Mouse (Mus musculus) lung, embryonic 14.5 days (tissue): ENCODE data around the gene Ednra. TPM values are rescaled to one million over a fixed set of nuclear protein-coding genes. Genes with fewer than 3 reads are reported as not detected.

Experiments
- ATAC-seq: fragments of 200-750 bp; cut with Nextera tagmentation; 2 replicates; pipeline ENCODE4 v1.8.0; 2017; ENCODE audit warnings: mild to moderate bottlenecking, moderate TSS enrichment, moderate library complexity; ENCODE audit not compliant: insufficient read depth
- DNase-seq: peaks from one replicate; pipeline ENCODE4 v3.0.0-alpha.2; 2015
- H3K27ac ChIP-seq: fragments of 300-500 bp; sonication (generic); 2 replicates; pipeline ENCODE4 v1.5.1; 2014; ENCODE audit warnings: low read depth, mild to moderate bottlenecking, moderate library complexity
- H3K27me3 ChIP-seq: fragments of 300-500 bp; sonication (generic); 2 replicates; pipeline ENCODE4 v1.6.1; 2014; ENCODE audit warnings: low read length, control low read depth; ENCODE audit not compliant: insufficient read depth
- H3K36me3 ChIP-seq: fragments of 300-500 bp; sonication (generic); 2 replicates; pipeline ENCODE4 v1.6.1; 2014; ENCODE audit warnings: control low read depth; ENCODE audit not compliant: insufficient read depth
- H3K4me1 ChIP-seq: fragments of 300-500 bp; sonication (generic); 2 replicates; pipeline ENCODE4 v1.6.1; 2014; ENCODE audit warnings: antibody characterized with exemption, control low read depth; ENCODE audit not compliant: insufficient read depth
- H3K4me2 ChIP-seq: fragments of 300-500 bp; sonication (generic); 2 replicates; pipeline ENCODE4 v1.6.1; 2014; ENCODE audit warnings: mild to moderate bottlenecking
- H3K4me3 ChIP-seq: fragments of 300-500 bp; sonication (generic); 2 replicates; pipeline ENCODE4 v1.5.1; 2014; ENCODE audit warnings: low read depth, low read length
- H3K9ac ChIP-seq: fragments of 300-500 bp; sonication (generic); 2 replicates; pipeline ENCODE4 v1.6.1; 2014
- H3K9me3 ChIP-seq: fragments of 300-500 bp; sonication (generic); 2 replicates; pipeline ENCODE4 v1.6.1; 2016; ENCODE audit warnings: low read depth, low read length, control low read depth
- CTCF ChIP-seq: IDR thresholded peaks from 2 replicates; pipeline ENCODE4 v1.5.1; 2016; ENCODE audit warnings: antibody characterized with exemption, low read depth
- WGBS: fragments of 180-500 bp; shearing (Covaris S2); extraction: QIAGEN DNeasy Blood & Tissue Kit; methylation state at CpG from one replicate; pipeline ENCODE4 v1.1.7; 2014; 5-methylcytosine and 5-hydroxymethylcytosine counted together
- polyA plus RNA-seq: library from polyadenylated mRNA; unstranded; fragments of >200 nt; fragmentation: Nextera tagmentation; extraction: Ambion mirVana; gene quantifications from 2 replicates; pipeline ENCODE4 v1.2.1, GENCODE M21; 2014

Gene Ednra
- polyA plus RNA-seq, 1 experiment from 2014 or later, result 147 TPM

DNA sequence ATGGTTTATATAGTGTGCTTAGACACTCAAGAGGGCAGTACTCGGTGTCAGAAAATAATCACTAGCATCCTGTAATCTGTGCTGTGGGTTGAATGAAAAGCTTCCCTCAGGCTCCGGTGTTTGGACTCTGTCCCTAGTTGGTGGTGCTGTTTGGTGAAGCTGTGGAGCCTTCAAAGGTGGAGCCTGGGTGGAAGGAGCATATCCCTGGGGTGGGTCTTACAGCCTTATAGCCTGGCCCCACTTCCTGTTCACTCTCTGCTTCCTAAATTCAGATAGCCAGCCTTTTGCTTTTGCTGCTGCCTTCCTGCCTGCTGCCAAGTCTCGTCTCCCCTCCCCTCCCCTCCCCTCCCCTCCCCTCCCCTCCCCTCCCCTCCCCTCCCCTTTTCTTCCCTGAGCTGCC, 18.1 kb upstream of the Ednra start:
- Histone ChIP-seq H3K27ac (peak overlapping the region; percentile 38; the same call in 1 of the 2 replicates), H3K4me3 (no peak overlapping the region), H3K36me3 (no peaks in the 10 kb centered on the region), H3K4me2 (no peak overlapping the region), H3K9ac (no peak overlapping the region), H3K9me3 (no peaks in the 10 kb centered on the region), H3K27me3 (no peaks in the 10 kb centered on the region), H3K4me1 (no peaks in the 10 kb centered on the region)
- DNase-seq (peak; percentile 33), ATAC-seq (peak; percentile 35; the same call in 1 of the 2 replicates)
- no peak for TF ChIP-seq CTCF
- WGBS, result 25% methylated on average over 3 of the region's 3 CpGs

DNA sequence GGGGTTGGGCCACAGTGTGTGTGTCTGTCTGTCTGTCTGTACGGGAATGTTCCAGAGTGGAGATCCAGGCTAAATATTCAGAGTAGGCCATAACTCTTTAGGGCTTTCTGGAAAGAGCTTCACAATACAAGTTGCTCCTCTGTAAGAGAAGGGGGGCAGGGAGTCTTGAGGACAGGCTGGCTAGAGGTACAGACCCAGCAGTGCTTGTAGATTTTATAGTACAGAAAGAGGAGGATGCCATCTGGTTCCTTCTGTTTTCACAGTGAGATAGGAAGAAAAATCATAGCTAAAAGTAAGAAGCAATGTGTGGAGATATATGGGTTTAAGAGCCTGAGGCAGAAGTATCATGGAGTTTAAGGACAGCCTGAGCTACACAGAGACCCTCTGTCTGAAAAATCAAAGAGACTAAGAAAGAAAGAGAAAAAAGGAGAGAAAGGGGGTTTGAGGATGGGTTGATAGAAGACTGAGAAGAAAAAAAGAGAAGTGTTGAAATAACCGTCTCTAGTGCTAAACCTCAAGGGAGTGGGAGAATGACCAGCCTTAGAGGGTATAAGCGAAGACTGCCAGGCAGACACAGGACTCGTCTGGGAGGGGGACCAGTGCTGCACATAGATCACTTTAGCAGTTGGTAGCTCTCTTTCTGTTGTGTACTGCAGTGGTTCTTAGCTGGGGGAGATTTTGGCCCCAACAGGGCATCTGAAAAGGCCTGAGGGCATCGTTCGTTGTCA, 16.9 kb upstream of the Ednra start:
- no peak overlapping the region for H3K9ac ChIP-seq
- H3K27ac ChIP-seq, result no peak overlapping the region
- no peaks in the 10 kb centered on the region for H3K9me3 ChIP-seq
- H3K27me3 ChIP-seq, result no peaks in the 10 kb centered on the region
- 86% methylated on average over 6 of the region's 6 CpGs for WGBS
- TF ChIP-seq CTCF, result no peak
- DNase-seq, result no peak
- H3K4me3 ChIP-seq, result no peak overlapping the region
- ATAC-seq, result no peak
- no peaks in the 10 kb centered on the region for H3K4me1 ChIP-seq
- no peak overlapping the region for H3K4me2 ChIP-seq
- no peaks in the 10 kb centered on the region for H3K36me3 ChIP-seq

- 0 out of 2 replicates have a peak, but pooled peaks cover under 1% of the 10 kb centered on the region for H3K9me3 ChIP-seq
- no peaks in the 10 kb centered on the region for H3K27me3 ChIP-seq
- H3K36me3 ChIP-seq, result no peaks in the 10 kb centered on the region
- DNase-seq (no peak), ATAC-seq (no peak)
- H3K4me2 ChIP-seq, result no peak overlapping the region
- H3K4me3 ChIP-seq, result no peak overlapping the region
- no peak overlapping the region for H3K9ac ChIP-seq
- TF ChIP-seq CTCF, result no peak
- WGBS, result 82% methylated on average over 6 of the region's 6 CpGs
- no peaks in the 10 kb centered on the region for H3K4me1 ChIP-seq
- H3K27ac ChIP-seq, result no peak overlapping the region
These were observed 14.2 kb upstream of the Ednra start for GRCm38 (mm10) chr8:77738419-77738818.

GRCm38 (mm10) chr8:77737327-77737726, 13.1 kb upstream of the Ednra start:
- WGBS, result 49% methylated on average over 9 of the region's 9 CpGs
- Histone ChIP-seq H3K4me3 (no peak overlapping the region), H3K9ac (no peak overlapping the region), H3K4me1 (no peaks in the 10 kb centered on the region), H3K36me3 (no peaks in the 10 kb centered on the region), H3K27ac (no peak overlapping the region), H3K9me3 (peaks cover 11% of the 10 kb centered on the region), H3K27me3 (no peaks in the 10 kb centered on the region), H3K4me2 (no peak overlapping the region)
- no peak for ATAC-seq
- peak; percentile 30 for DNase-seq
- no peak for TF ChIP-seq CTCF

DNA sequence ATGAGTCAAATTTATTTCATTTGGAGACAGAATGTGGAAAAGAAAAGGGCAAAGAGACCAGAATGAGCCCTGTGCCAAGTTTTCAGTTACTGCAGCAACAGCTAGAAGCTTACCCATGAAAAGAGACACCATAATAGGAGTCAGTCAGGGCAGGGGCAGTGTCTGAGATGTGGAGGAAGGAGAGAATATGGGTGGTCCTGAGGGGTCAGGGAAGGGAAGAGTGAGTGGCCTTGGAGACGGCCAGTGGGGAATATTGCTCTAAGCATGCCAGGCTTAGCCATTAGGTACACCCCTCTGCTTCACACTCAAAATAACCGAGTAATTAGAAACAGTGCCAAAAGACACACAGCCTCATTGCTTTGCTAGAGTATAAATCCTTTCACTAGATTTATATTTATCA, 9.5 kb upstream of the Ednra start:
- H3K27me3 ChIP-seq, result no peaks in the 10 kb centered on the region
- no peak overlapping the region for H3K9ac ChIP-seq
- no peak overlapping the region for H3K4me2 ChIP-seq
- H3K9me3 ChIP-seq, result peaks cover 15% of the 10 kb centered on the region
- DNase-seq (no peak), ATAC-seq (no peak)
- H3K27ac ChIP-seq, result no peak overlapping the region
- no peak overlapping the region for H3K4me3 ChIP-seq
- no peak for TF ChIP-seq CTCF
- WGBS, result 51% methylated on average over 2 of the region's 2 CpGs
- no peaks in the 10 kb centered on the region for H3K4me1 ChIP-seq
- no peaks in the 10 kb centered on the region for H3K36me3 ChIP-seq

DNA sequence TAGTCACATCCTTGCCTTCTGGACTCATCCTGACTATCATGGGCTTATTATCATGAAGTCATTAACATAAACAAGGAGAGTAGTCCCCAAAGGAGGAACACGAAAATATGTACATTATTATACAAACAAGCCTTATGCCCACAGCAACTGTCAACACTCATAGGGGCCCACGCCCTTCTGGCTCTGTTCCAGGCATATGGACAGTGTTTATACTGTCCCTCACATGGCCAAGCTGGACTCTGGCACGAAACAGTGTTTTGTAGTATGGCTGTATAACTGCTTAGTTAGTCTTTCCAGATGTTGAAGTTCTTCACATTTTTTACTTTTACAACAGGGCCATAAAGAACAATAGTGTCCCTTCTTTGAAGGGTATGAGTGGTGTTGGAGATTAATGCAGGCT, 8.7 kb upstream of the Ednra start:
- Histone ChIP-seq H3K36me3 (no peaks in the 10 kb centered on the region), H3K4me1 (no peaks in the 10 kb centered on the region), H3K27ac (no peak overlapping the region), H3K9ac (no peak overlapping the region), H3K9me3 (peaks cover 15% of the 10 kb centered on the region), H3K4me3 (no peak overlapping the region), H3K27me3 (no peaks in the 10 kb centered on the region), H3K4me2 (no peak overlapping the region)
- no peak for TF ChIP-seq CTCF
- peak; percentile 80 for DNase-seq
- 28% methylated on average over 3 of the region's 3 CpGs for WGBS
- ATAC-seq, result peak; percentile 87

- Histone ChIP-seq H3K27me3 (no peaks in the 10 kb centered on the region), H3K36me3 (no peaks in the 10 kb centered on the region), H3K9me3 (no peaks in the 10 kb centered on the region), H3K9ac (no peak overlapping the region), H3K27ac (peak overlapping the region; percentile 99), H3K4me2 (peak overlapping the region; percentile 61), H3K4me3 (peak overlapping the region; percentile 73), H3K4me1 (peaks cover 20% of the 10 kb centered on the region; the same call in 1 of the 2 replicates)
- no peak for TF ChIP-seq CTCF
- WGBS, result 26% methylated on average over 5 of the region's 5 CpGs
- no peak for ATAC-seq
- no peak for DNase-seq
These were observed 1.1 kb upstream of the Ednra start for GRCm38 (mm10) chr8:77725406-77725805.
